Mouse (Mus musculus): ENCODE results near the gene Jph4. TPM values are rescaled to one million over a fixed set of nuclear protein-coding genes. Genes with fewer than 3 reads are reported as not detected.

Jph4 gene
- polyA plus RNA-seq, 1 experiment from 2014 or later: 1.7 TPM

GRCm38 (mm10) chr14:55102253-55102785, 14.4 kb downstream of the Jph4 start:
- no peak overlapping the region for H3K27ac ChIP-seq
- peaks cover 3% of the 10 kb centered on the region; the same call in 1 of the 2 replicates for H3K36me3 ChIP-seq
- no peak overlapping the region for H3K4me3 ChIP-seq (replicated peaks)
- H3K9ac ChIP-seq: no peak overlapping the region
- ATAC-seq: no peak
- 82% methylated on average over 15 of the region's 15 CpGs for WGBS
- H3K27me3 ChIP-seq (replicated peaks): no peaks in the 10 kb centered on the region
- no peak overlapping the region for H3K4me2 ChIP-seq (replicated peaks)
- no peaks in the 10 kb centered on the region for H3K9me3 ChIP-seq
- peaks cover 10% of the 10 kb centered on the region; the same call in 1 of the 2 replicates for H3K4me1 ChIP-seq (replicated peaks)

- no peak overlapping the region for H3K4me2 ChIP-seq (replicated peaks)
- no peaks in the 10 kb centered on the region for H3K9me3 ChIP-seq
- H3K9ac ChIP-seq: no peak overlapping the region
- 54% methylated on average over 4 of the region's 4 CpGs for WGBS
- no peak overlapping the region for H3K27ac ChIP-seq
- no peak overlapping the region for H3K4me3 ChIP-seq (replicated peaks)
- no peaks in the 10 kb centered on the region for H3K27me3 ChIP-seq (replicated peaks)
- ATAC-seq: no peak
- 0 out of 2 replicates have a peak, but pooled peaks cover 10% of the 10 kb centered on the region for H3K4me1 ChIP-seq (replicated peaks)
- H3K36me3 ChIP-seq: peaks cover 5% of the 10 kb centered on the region; the same call in 1 of the 2 replicates
These were observed 15.1 kb downstream of the Jph4 start for GRCm38 (mm10) chr14:55101592-55101991.

- no peak for ATAC-seq
- no peak overlapping the region for H3K4me3 ChIP-seq (replicated peaks)
- H3K36me3 ChIP-seq: peaks cover 5% of the 10 kb centered on the region; the same call in 1 of the 2 replicates
- 63% methylated on average over 4 of the region's 4 CpGs for WGBS
- no peak overlapping the region for H3K4me2 ChIP-seq (replicated peaks)
- H3K27ac ChIP-seq: 0 out of 2 replicates have a peak overlapping the region, but pooled peaks have one; percentile 18
- no peak overlapping the region for H3K9ac ChIP-seq
- H3K9me3 ChIP-seq: no peaks in the 10 kb centered on the region
- no peaks in the 10 kb centered on the region for H3K27me3 ChIP-seq (replicated peaks)
- peaks cover 13% of the 10 kb centered on the region; the same call in 1 of the 2 replicates for H3K4me1 ChIP-seq (replicated peaks)
These were observed 18.7 kb downstream of the Jph4 start for GRCm38 (mm10) chr14:55098067-55098466.

- 0 out of 2 replicates have a peak overlapping the region, but pooled peaks have one; percentile 18 for H3K27ac ChIP-seq
- H3K9me3 ChIP-seq: no peaks in the 10 kb centered on the region
- peaks cover 5% of the 10 kb centered on the region; the same call in 1 of the 2 replicates for H3K36me3 ChIP-seq
- no peak for ATAC-seq
- H3K4me3 ChIP-seq (replicated peaks): no peak overlapping the region
- H3K4me2 ChIP-seq (replicated peaks): no peak overlapping the region
- WGBS: 70% methylated on average over 10 of the region's 10 CpGs
- no peak overlapping the region for H3K9ac ChIP-seq
- H3K27me3 ChIP-seq (replicated peaks): no peaks in the 10 kb centered on the region
- H3K4me1 ChIP-seq (replicated peaks): peaks cover 13% of the 10 kb centered on the region; the same call in 1 of the 2 replicates
These were observed 19.1 kb downstream of the Jph4 start for GRCm38 (mm10) chr14:55097646-55098045.

- no peak for ATAC-seq
- Histone ChIP-seq H3K9ac (no peak overlapping the region), H3K36me3 (peaks cover 5% of the 10 kb centered on the region; the same call in 1 of the 2 replicates), H3K4me3 (replicated peaks) (no peak overlapping the region), H3K27me3 (replicated peaks) (no peaks in the 10 kb centered on the region), H3K4me1 (replicated peaks) (peaks cover 13% of the 10 kb centered on the region; the same call in 1 of the 2 replicates), H3K27ac (no peak overlapping the region), H3K9me3 (no peaks in the 10 kb centered on the region), H3K4me2 (replicated peaks) (peak overlapping the region; percentile 33)
- 64% methylated on average over 9 of the region's 9 CpGs for WGBS
These were observed 20.1 kb downstream of the Jph4 start for GRCm38 (mm10) chr14:55096573-55097087.

- WGBS: 48% methylated on average over 12 of the region's 12 CpGs
- Histone ChIP-seq H3K27ac (peak overlapping the region; percentile 78), H3K4me1 (replicated peaks) (peaks cover 21% of the 10 kb centered on the region), H3K36me3 (peaks cover 5% of the 10 kb centered on the region; the same call in 1 of the 2 replicates), H3K4me2 (replicated peaks) (peak overlapping the region; percentile 65), H3K27me3 (replicated peaks) (no peaks in the 10 kb centered on the region), H3K9me3 (no peaks in the 10 kb centered on the region), H3K9ac (peak overlapping the region; percentile 64), H3K4me3 (replicated peaks) (peak overlapping the region; percentile 68)
- peak; percentile 10; the same call in 1 of the 2 replicates for ATAC-seq
These were observed 21.1 kb downstream of the Jph4 start for GRCm38 (mm10) chr14:55095671-55096070.

- Histone ChIP-seq H3K36me3 (peaks cover 5% of the 10 kb centered on the region; the same call in 1 of the 2 replicates), H3K4me2 (replicated peaks) (peak overlapping the region; percentile 65), H3K9me3 (no peaks in the 10 kb centered on the region), H3K4me1 (replicated peaks) (peaks cover 21% of the 10 kb centered on the region), H3K9ac (peak overlapping the region; percentile 64), H3K27me3 (replicated peaks) (no peaks in the 10 kb centered on the region), H3K27ac (peak overlapping the region; percentile 78), H3K4me3 (replicated peaks) (peak overlapping the region; percentile 68)
- 46% methylated on average over 9 of the region's 9 CpGs for WGBS
- ATAC-seq: peak; percentile 2; the same call in 1 of the 2 replicates
These were observed 21.5 kb downstream of the Jph4 start for GRCm38 (mm10) chr14:55095263-55095662.

GRCm38 (mm10) chr14:55094704-55095231, 22.0 kb downstream of the Jph4 start, which contains the start of gene Thtpa:
Gene Thtpa, plus strand, starts transcription at chr14:55094784.
- peaks cover 21% of the 10 kb centered on the region for H3K4me1 ChIP-seq (replicated peaks)
- H3K36me3 ChIP-seq: peaks cover 5% of the 10 kb centered on the region; the same call in 1 of the 2 replicates
- H3K9ac ChIP-seq: peak within 1 kb of the TSS; percentile 64
- ATAC-seq: peak; percentile 73
- under 1% methylated on average over 30 of the region's 30 CpGs for WGBS
- peak within 1 kb of the TSS; percentile 65 for H3K4me2 ChIP-seq (replicated peaks)
- H3K4me3 ChIP-seq (replicated peaks): peak within 1 kb of the TSS; percentile 68
- H3K27ac ChIP-seq: peak within 1 kb of the TSS; percentile 78
- H3K9me3 ChIP-seq: no peaks in the 10 kb centered on the region
- H3K27me3 ChIP-seq (replicated peaks): no peaks in the 10 kb centered on the region

- Histone ChIP-seq H3K9ac (no peak overlapping the region), H3K4me2 (replicated peaks) (peak overlapping the region; percentile 65; the same call in 1 of the 2 replicates), H3K4me3 (replicated peaks) (no peak overlapping the region), H3K4me1 (replicated peaks) (peaks cover 27% of the 10 kb centered on the region), H3K27me3 (replicated peaks) (no peaks in the 10 kb centered on the region), H3K36me3 (peaks cover 5% of the 10 kb centered on the region; the same call in 1 of the 2 replicates), H3K27ac (no peak overlapping the region), H3K9me3 (no peaks in the 10 kb centered on the region)
- no peak for ATAC-seq
- WGBS: 41% methylated on average over 6 of the region's 6 CpGs
These were observed 22.8 kb downstream of the Jph4 start for GRCm38 (mm10) chr14:55093927-55094326.

- peak; percentile 88 for ATAC-seq
These were observed 24.6 kb downstream of the Jph4 start, which contains the start of gene Zfhx2 for GRCm38 (mm10) chr14:55092011-55092577. Gene Zfhx2, minus strand, starts transcription at chr14:55092324.

GRCm38 (mm10) chr14:55091209-55091865, 25.4 kb downstream of the Jph4 start:
- Histone ChIP-seq H3K4me2 (replicated peaks) (peak overlapping the region; percentile 84), H3K27me3 (replicated peaks) (no peaks in the 10 kb centered on the region), H3K4me3 (replicated peaks) (peak overlapping the region; percentile 48), H3K27ac (peak overlapping the region; percentile 38), H3K9me3 (no peaks in the 10 kb centered on the region), H3K9ac (peak overlapping the region; percentile 57), H3K4me1 (replicated peaks) (peaks cover 22% of the 10 kb centered on the region), H3K36me3 (no peaks in the 10 kb centered on the region)
- WGBS: 5% methylated on average over 34 of the region's 34 CpGs
- ATAC-seq: 0 out of 2 replicates have a peak, but pooled peaks have one; percentile 1

More at GRCm38 (mm10) chr14:55092011-55092577, 24.6 kb downstream of the Jph4 start, which contains the start of gene Zfhx2:
- Histone ChIP-seq H3K4me1 (replicated peaks) (peaks cover 27% of the 10 kb centered on the region), H3K27ac (peak within 1 kb of the TSS; percentile 38), H3K36me3 (no peaks in the 10 kb centered on the region), H3K9me3 (no peaks in the 10 kb centered on the region), H3K4me3 (replicated peaks) (peak within 1 kb of the TSS; percentile 48), H3K4me2 (replicated peaks) (peak within 1 kb of the TSS; percentile 84), H3K9ac (peak within 1 kb of the TSS; percentile 57), H3K27me3 (replicated peaks) (no peaks in the 10 kb centered on the region)
- under 1% methylated on average over 34 of the region's 34 CpGs for WGBS

Measured in intestine, embryonic 15.5 days (tissue).